Mouse (Mus musculus) limb, embryonic 11.5 days (tissue): ENCODE results near the gene Tab1. TPM values are rescaled to one million over a fixed set of nuclear protein-coding genes. Genes with fewer than 3 reads are reported as not detected.

Source experiments
- ATAC-seq: fragments of 200-750 bp; cut with Nextera tagmentation; 2 replicates; pipeline ENCODE4 v1.8.0; 2017; ENCODE audit warnings: low read depth; ENCODE audit not compliant: insufficient number of reproducible peaks, low FRiP score, low TSS enrichment
- DNase-seq: peaks from one replicate; pipeline ENCODE4 v3.0.0-alpha.2; 2015; ENCODE audit warnings: low spot score
- H3K27ac ChIP-seq: fragments of 300-500 bp; sonication (generic); replicated peaks from 2 replicates; pipeline ENCODE4 v1.5.1; 2014; ENCODE audit warnings: low read depth, mild to moderate bottlenecking, low read length
- H3K27me3 ChIP-seq: fragments of 300-500 bp; sonication (generic); 2 replicates; pipeline ENCODE4 v1.6.1; 2014; ENCODE audit warnings: mild to moderate bottlenecking, low read length, mixed read lengths; ENCODE audit not compliant: control insufficient read depth, insufficient read depth
- H3K36me3 ChIP-seq: fragments of 300-500 bp; sonication (generic); 2 replicates; pipeline ENCODE4 v1.6.1; 2014; ENCODE audit warnings: mild to moderate bottlenecking, low read length, moderate library complexity, mixed read lengths; ENCODE audit not compliant: control insufficient read depth, insufficient read depth
- H3K4me1 ChIP-seq: fragments of 300-500 bp; sonication (generic); 2 replicates; pipeline ENCODE4 v1.6.1; 2014; ENCODE audit warnings: low read length, mixed read lengths; ENCODE audit not compliant: control insufficient read depth, insufficient read depth
- H3K4me2 ChIP-seq: fragments of 300-500 bp; sonication (generic); 2 replicates; pipeline ENCODE4 v1.6.1; 2014; ENCODE audit warnings: low read depth, mild to moderate bottlenecking, moderate library complexity; ENCODE audit not compliant: severe bottlenecking
- H3K4me3 ChIP-seq: fragments of 300-500 bp; sonication (generic); 2 replicates; pipeline ENCODE4 v1.5.1; 2014; ENCODE audit warnings: low read depth, low read length
- H3K9ac ChIP-seq: fragments of 300-500 bp; sonication (generic); 2 replicates; pipeline ENCODE4 v1.6.1; 2014; ENCODE audit warnings: mild to moderate bottlenecking, low read length
- H3K9me3 ChIP-seq: fragments of 300-500 bp; sonication (generic); 2 replicates; pipeline ENCODE4 v1.6.1; 2016; ENCODE audit warnings: low read length; ENCODE audit not compliant: control insufficient read depth
- WGBS: fragments of 180-500 bp; shearing (Covaris S2); extraction: QIAGEN DNeasy Blood & Tissue Kit; methylation state at CpG from one replicate; pipeline ENCODE4 v1.1.7; 2014; 5-methylcytosine and 5-hydroxymethylcytosine counted together
- polyA plus RNA-seq: library from polyadenylated mRNA; unstranded; fragments of >200 nt; fragmentation: Nextera tagmentation; extraction: Ambion mirVana; gene quantifications from 2 replicates; pipeline ENCODE4 v1.2.1, GENCODE M21; 2014

Gene Tab1
- polyA plus RNA-seq, 1 experiment from 2014 or later = 35.5 TPM

DNA sequence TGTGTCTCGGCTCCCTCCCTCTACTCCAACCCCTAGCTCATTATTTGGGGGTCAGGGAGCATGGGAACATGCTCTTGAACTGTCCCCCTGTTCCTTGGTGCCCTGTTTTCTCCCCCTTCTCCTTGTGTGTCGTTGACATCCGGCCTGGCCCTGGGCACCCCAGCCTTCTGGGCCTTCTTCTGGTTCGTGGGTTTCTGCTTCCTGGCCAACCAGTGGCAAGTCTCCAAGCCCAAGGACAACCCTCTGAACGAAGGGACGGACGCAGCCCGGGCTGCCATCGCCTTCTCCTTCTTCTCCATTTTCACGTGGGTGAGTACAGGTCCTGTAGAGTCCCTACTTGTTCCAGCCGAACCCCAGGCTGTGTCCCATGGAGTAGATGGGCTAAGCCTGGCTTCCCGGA is 21.5 kb upstream of the Tab1 start:
- WGBS = 81% methylated on average over 12 of the region's 12 CpGs
- Histone ChIP-seq H3K4me1 (no peaks in the 10 kb centered on the region), H3K27me3 (no peaks in the 10 kb centered on the region), H3K9me3 (no peaks in the 10 kb centered on the region), H3K4me3 (no peak overlapping the region), H3K27ac (no peak overlapping the region), H3K4me2 (no peak overlapping the region), H3K36me3 (no peaks in the 10 kb centered on the region), H3K9ac (no peak overlapping the region)
- DNase-seq (no peak), ATAC-seq (no peak)

DNA sequence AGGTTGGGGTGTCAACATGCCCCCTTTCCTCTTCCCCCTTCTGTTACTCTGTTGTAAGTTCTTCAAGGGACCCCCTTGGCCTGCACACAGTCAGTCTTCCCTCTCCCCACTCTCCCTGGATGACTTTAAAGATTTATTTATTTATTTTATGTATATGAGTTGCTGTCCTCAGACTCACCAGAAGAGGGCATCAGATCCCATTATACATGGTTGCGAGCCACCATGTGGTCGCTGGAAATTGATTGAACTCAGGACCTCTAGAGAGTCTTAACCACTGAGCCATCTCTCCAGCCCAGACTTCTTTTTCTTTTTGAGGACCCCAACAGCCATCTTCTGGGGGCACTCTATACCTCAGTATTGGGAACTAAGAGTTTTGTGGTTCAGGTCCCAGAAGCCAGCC is 20.4 kb upstream of the Tab1 start:
- H3K36me3 ChIP-seq = no peaks in the 10 kb centered on the region
- H3K27ac ChIP-seq = no peak overlapping the region
- DNase-seq = no peak
- H3K4me3 ChIP-seq = no peak overlapping the region
- 37% methylated on average over 2 of the region's 2 CpGs for WGBS
- no peaks in the 10 kb centered on the region for H3K9me3 ChIP-seq
- ATAC-seq = no peak
- H3K4me2 ChIP-seq = no peak overlapping the region
- 0 out of 2 replicates have a peak, but pooled peaks cover 3% of the 10 kb centered on the region for H3K4me1 ChIP-seq
- H3K9ac ChIP-seq = no peak overlapping the region
- no peaks in the 10 kb centered on the region for H3K27me3 ChIP-seq

DNA sequence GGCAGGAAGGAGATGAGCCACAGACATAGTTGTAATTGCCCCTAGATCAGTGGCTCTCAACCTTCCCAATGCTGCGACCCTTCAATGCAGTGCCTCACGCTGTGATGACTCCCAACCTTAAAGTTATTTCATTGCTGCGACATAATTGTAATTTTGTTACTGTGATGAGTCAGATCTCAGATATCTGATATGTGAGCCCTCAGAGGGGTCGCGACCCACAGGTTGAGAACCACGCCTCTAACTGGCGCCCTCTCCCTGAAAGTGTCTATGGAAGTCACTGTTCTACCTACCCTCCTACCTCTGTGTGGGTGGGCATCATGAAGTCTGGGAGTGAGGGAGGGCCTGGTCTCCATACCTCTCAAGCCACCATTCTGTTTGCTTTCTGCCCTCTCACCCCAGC is 18.5 kb upstream of the Tab1 start:
- no peaks in the 10 kb centered on the region for H3K27me3 ChIP-seq
- WGBS = 91% methylated on average over 7 of the region's 7 CpGs

DNA sequence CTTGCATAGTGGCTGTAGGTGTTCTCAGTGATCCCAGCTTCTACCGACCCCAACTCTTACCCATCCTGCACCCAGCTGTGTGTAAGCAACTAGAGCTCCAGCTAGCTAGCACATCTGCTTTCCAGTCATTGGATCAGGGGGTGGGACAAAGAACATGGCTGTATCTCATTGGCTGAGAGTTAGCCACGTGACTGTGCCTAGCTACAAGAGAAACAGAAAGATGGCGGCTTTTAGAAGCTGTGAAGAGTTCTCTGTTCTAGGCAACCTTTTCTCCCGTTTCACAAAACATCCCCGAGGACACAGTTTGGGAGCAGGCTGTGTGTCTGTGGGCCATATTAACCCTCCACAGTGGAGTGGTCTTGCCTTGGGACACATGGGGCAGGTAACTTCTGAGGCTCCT is 17.7 kb upstream of the Tab1 start:
- Histone ChIP-seq H3K27ac (no peak overlapping the region), H3K4me3 (no peak overlapping the region), H3K27me3 (no peaks in the 10 kb centered on the region), H3K4me1 (0 out of 2 replicates have a peak, but pooled peaks cover 3% of the 10 kb centered on the region), H3K9ac (no peak overlapping the region), H3K36me3 (no peaks in the 10 kb centered on the region), H3K4me2 (no peak overlapping the region), H3K9me3 (no peaks in the 10 kb centered on the region)
- WGBS = 56% methylated on average over 5 of the region's 5 CpGs
- ATAC-seq (no peak), DNase-seq (no peak)

More for the DNA sequence above, 18.5 kb upstream of the Tab1 start:
- no peak for ATAC-seq
- Histone ChIP-seq H3K9me3 (no peaks in the 10 kb centered on the region), H3K4me3 (no peak overlapping the region), H3K27ac (no peak overlapping the region), H3K36me3 (no peaks in the 10 kb centered on the region), H3K4me2 (no peak overlapping the region), H3K4me1 (0 out of 2 replicates have a peak, but pooled peaks cover 3% of the 10 kb centered on the region), H3K9ac (no peak overlapping the region)
- DNase-seq = no peak

DNA sequence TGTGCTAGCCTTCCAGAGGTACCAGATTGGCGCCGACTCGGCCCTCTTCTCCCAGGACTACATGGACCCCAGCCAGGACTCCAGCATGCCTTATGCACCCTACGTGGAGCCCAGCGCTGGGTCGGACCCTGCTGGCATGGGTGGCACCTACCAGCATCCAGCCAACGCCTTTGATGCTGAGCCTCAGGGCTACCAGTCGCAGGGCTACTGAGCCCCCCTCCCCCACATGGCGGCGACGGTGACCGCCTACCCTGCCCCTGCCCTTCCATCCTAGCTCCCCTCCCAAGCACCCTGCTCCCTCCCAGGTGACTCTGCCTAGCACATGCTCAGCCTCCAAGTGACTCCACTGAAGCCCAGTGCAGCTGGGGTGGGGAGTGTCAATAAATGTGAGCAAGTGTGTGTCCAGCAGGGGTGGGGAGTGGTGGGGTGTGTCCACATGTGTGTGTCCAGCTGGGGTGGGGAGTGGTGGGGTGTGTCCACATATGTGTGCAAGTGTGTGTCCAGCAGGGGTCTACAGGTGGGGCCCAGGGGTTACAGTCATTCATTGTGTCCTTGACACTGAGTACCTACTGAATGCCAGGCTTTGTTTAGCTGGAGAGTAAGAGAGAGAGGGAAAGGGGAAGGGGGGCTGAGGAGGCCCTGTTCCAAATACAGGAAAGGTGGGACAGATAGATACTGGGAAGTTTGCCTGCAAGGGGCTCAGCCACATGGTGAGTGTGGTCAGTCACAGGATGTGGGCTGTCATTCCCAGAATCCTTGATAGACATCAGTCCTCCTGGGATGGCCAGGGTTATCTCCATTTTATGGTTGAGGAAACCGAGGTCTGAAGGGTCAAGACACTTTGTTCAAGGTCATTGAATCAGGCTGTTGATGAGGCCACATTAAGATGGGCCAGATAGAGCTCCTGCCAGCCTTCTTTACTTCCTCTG is 16.8 kb upstream of the Tab1 start:
- DNase-seq = no peak
- H3K4me3 ChIP-seq = no peak overlapping the region
- no peak overlapping the region for H3K27ac ChIP-seq
- H3K4me2 ChIP-seq = no peak overlapping the region
- no peaks in the 10 kb centered on the region for H3K27me3 ChIP-seq
- WGBS = 72% methylated on average over 13 of the region's 13 CpGs
- no peak overlapping the region for H3K9ac ChIP-seq
- no peak for ATAC-seq
- no peaks in the 10 kb centered on the region for H3K36me3 ChIP-seq
- H3K9me3 ChIP-seq = no peaks in the 10 kb centered on the region
- 0 out of 2 replicates have a peak, but pooled peaks cover 3% of the 10 kb centered on the region for H3K4me1 ChIP-seq

DNA sequence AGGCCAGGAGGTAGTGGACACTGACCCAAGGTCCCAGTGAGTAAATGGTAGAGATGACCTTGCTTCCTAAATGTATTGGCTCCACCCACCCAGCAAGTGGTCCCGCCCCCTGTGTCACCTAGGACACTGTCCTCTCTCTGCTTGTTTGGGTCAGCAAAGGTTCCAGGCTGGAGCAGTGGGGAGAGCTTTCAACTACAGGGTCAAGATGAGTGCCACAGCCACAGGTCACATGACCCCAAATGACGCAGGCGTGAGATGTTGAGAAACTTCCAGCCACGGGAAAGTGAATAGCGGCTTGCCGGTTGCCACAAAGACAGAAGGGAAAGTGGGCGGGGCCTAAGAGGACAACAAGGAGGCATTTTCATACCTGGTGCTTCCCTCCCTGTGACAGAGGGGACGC is 15.8 kb upstream of the Tab1 start:
- no peaks in the 10 kb centered on the region for H3K36me3 ChIP-seq
- no peak overlapping the region for H3K9ac ChIP-seq
- H3K4me1 ChIP-seq = 0 out of 2 replicates have a peak, but pooled peaks cover 3% of the 10 kb centered on the region
- WGBS = 66% methylated on average over 8 of the region's 8 CpGs
- no peak overlapping the region for H3K4me2 ChIP-seq
- H3K27ac ChIP-seq = no peak overlapping the region
- no peak overlapping the region for H3K4me3 ChIP-seq
- ATAC-seq (no peak), DNase-seq (no peak)
- no peaks in the 10 kb centered on the region for H3K9me3 ChIP-seq
- no peaks in the 10 kb centered on the region for H3K27me3 ChIP-seq

DNA sequence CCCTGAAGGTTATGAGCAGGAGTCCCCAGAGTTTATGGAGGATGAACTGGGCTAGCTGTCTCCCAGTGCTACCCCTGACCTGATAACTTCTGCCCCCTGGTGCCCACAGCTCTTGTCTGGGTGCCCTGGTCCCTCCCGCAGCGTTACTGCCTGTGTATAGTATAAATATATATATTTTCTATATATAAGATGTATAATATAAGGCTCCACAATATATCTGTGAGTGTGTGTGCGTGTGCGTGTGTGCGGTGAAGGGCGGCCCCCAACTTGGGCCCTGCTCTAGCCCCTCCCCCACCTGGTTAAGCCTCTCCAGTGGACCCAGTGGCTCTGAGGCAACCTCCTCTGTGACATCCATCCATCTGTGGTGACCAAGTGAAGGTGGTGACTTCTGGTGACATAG is 13.9 kb upstream of the Tab1 start:
- H3K4me3 ChIP-seq = no peak overlapping the region
- no peak overlapping the region for H3K4me2 ChIP-seq
- no peak overlapping the region for H3K27ac ChIP-seq
- H3K36me3 ChIP-seq = no peaks in the 10 kb centered on the region
- ATAC-seq (no peak), DNase-seq (no peak)
- WGBS = 89% methylated on average over 6 of the region's 6 CpGs
- no peaks in the 10 kb centered on the region for H3K9me3 ChIP-seq
- H3K9ac ChIP-seq = no peak overlapping the region
- H3K4me1 ChIP-seq = 0 out of 2 replicates have a peak, but pooled peaks cover 3% of the 10 kb centered on the region
- no peaks in the 10 kb centered on the region for H3K27me3 ChIP-seq

DNA sequence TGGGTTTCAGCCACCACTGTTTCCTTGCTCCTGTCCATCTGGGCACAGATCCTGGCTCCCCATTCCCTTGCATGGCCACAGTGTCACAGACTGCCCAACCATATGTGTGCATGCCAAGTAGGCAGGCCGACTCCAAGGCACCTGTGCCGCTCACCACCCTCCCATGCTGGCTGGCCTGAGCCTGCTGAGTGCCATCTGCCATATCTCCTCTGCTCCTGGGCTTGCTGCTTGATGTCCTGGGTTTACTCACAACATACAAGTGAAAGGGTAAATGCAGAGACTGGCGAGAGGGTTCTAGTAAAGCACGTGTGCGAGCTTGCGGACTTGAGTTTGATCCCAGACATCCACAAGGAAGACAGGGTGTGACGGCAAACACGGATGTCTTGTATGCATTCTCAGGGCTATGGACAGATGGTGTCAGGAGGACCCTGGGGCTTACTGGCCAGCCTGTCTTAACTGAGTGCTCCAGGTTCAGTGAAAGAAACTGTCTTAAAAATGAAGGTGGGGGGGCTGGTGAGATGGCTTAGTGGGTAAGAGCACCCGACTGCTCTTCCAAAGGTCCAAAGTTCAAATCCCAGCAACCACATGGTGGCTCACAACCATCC is 11.1 kb upstream of the Tab1 start:
- Histone ChIP-seq H3K9me3 (no peaks in the 10 kb centered on the region), H3K4me1 (0 out of 2 replicates have a peak, but pooled peaks cover 2% of the 10 kb centered on the region), H3K27ac (no peak overlapping the region), H3K27me3 (no peaks in the 10 kb centered on the region), H3K4me2 (no peak overlapping the region), H3K4me3 (no peak overlapping the region), H3K36me3 (no peaks in the 10 kb centered on the region), H3K9ac (no peak overlapping the region)
- DNase-seq (no peak), ATAC-seq (no peak)
- 94% methylated on average over 9 of the region's 9 CpGs for WGBS
